Mouse (Mus musculus): Measurements from ENCODE around the gene Pogz.
"Not testable (repeated sequence)": the region's sequence is repeated elsewhere in the genome, so short reads cannot be mapped to it uniquely, and the experiment has no call there.

Gene Pogz

DNA sequence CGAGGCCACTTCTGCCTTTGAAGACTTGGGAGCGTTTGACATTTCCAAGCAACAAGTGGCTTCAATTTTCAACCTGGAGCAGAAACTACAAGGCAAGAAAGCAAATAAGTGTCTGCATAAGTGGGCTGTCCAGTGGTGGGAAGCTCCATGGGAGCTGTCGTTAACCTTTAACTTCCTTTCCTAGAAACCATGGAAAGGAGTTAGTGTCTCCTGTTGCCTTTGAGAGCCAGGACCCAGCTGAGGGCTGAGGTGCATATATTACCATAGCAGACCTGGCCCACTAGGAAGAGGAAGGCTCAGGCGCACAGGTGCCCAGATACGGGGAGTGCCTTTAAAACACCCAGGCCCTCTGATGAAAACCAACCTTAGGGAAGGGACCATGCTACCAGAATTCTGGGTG lies 4.7 kb upstream of the Pogz start:
- CTCF ChIA-PET = no interaction called here

DNA sequence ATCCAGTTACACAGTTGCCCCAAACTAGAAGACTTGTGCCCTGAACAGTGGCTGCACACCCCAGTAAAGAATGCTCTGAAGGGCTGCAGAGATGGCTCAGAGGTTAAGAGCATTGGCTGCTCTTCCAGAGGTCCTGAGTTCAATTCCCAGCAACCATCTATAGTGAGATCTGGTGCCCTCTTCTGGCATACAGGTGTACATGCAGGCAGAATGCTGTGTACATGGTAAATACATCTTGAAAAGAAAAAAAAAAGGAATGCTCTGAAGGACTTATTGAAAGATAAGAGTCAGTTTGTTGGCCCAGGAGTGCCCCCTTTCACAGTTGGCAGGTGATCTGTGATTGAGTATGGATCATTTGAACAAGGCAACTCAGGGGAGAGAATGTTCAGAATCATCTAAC lies 4.0 kb upstream of the Pogz start:
- CTCF ChIA-PET = interaction anchor here (0.8 kb wide), 1 partner anchor 384 kb away, joined by 11 read pairs; no protein-coding TSS in a partner anchor

DNA sequence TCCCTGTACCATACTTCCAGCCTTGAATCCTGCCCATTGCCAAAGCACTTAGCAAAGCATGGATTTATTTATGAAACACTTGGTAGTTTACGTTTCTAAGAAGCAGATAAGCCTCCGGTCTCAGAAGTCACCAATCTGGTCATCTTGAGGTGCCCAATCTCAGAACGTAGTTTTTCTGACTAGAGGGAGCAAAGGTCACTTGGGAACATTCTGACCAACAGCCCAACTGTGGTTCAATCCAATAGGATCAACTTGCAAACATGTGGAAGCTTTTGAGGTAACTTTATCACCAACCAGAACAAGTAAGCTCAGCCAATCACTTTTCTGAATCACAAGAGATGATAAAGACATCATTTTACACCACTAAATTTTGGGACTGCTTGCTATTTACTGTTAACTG lies 2.0 kb upstream of the Pogz start:
- CTCF ChIA-PET = interaction anchor here (0.6 to 1.3 kb wide), 2 partner anchors 67 to 1475 kb away, joined by 3 to 4 read pairs; no protein-coding TSS in a partner anchor

DNA sequence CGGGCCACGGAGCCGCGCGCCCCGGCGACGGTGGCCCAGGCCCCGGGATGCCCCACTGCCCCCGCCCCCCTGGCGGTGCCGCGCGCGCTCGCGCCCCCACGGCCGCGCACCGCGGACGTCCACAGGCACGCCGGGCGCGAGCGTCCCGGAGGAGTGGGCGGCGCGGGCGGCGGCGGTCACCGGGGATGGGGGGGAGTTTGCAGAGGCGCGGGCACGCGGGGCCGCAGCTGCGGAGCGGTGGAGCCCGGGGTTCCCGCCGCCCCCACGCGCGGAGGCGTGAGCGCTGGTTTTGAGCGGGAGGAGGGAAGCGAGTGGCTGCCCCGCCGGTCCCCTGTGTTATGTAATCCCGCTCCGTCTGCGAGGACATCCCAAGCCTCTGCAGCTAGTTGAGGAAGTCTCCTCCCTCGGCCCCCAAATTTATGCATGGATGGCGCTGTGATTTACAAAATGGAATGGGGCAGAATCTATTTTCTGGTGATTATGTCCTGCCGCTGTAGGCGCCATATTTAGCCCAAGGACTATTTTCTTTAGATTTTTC lies 661 bp downstream of the Pogz start:
- CTCF ChIA-PET = no interaction called here

DNA sequence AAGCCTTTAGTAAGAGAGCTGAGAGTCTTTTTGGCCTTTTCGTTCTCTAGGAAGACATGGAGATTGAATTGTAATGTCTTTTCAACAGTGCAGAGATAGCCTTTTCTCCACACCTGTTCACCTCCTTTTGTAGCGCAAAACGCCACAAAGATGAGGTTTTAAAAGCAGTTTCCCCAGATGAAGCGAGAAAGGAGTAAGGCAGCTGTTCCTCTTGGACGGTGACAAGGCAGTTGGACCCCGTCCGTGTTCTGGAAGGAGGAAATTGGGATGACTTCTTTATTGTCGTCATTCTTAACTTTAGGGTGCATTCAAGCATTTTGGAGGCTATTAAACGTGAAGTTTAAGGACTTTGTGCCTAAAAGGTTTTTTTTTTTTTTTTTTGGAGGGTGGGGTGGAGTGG lies 1.3 kb downstream of the Pogz start:
- CTCF ChIA-PET = no interaction called here

DNA sequence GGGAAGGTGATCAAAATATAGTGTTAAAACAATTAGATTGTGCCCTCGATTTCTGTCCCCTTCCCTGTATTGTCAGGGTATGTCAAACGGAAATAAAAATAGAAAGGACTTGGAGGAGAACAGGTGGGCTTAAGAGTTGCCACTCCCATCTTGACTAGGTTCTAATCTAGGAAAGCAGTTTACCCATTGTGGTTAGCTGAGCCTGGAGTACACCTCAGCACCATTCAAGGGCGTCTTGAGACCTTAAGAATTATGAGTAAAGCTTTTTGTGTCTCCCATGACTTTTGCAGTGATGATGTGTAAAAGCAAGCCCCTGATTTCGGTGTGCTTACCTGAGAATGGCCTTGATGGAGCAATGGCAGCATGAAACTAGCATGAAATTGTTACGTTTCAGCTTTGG lies 1.7 kb downstream of the Pogz start:
- CTCF ChIA-PET = no interaction called here

DNA sequence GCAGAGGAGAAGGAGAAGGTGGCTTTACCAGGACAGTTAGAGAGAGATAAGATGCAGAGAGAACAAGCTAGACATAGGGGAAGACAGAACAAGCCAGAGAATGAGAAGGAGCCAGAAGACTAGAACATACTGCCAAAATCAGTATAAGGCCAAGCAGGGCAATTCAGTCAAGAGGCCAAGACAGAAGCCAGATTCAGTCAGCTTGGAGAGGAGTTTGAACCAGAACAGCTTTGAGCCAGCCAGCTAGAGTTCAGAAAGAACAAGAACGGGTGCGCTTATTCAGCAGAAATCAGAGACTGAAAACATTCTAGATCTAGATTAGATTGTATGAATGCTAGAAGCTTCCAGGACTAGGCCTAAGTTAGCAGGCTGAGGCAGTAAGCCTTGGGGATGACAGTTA lies 10.0 kb downstream of the Pogz start:
- CTCF ChIA-PET = no interaction called here

DNA sequence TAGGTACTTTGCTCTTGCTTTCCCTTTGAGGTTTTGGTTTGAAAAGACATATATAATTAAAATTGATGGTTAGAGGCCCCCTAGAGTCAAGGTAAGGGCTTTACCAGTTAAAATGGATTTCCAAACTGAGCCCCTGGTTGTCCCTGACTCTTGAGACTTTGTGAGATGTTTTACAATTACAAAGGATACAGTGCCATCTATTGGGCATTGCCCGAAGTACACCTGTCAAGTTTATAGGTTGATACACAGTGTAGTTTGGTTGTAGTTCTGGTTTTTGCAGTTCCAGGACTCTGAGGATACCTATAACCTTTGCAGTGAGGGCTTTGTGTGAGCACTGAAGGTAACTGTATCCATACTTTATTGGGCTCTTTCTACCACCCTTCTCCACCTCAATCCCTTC lies 12.0 kb downstream of the Pogz start:
- CTCF ChIA-PET = no interaction called here

DNA sequence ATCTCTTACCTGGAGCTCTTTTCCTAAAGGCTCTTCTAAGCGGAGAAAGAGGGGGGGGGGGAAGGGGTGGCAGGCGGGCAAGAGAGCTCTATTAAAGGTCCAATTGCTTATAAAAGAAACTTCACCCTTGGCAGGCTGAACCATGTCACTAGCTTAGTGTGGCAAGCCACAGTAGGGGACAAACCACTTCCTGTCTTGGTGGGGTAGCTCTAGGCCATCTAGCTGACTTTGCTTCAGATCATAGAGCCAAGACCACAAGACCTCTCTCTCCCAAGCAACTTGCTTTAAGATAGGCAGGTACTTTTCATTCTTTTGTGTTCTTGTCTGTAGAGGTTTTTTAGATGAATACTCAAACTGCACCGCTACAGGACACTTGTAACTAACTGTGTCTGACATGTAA lies 14.4 kb downstream of the Pogz start:
- CTCF ChIA-PET = interaction anchor here (0.7 kb wide), 1 partner anchor 503 kb away, joined by 3 read pairs; no protein-coding TSS in a partner anchor

DNA sequence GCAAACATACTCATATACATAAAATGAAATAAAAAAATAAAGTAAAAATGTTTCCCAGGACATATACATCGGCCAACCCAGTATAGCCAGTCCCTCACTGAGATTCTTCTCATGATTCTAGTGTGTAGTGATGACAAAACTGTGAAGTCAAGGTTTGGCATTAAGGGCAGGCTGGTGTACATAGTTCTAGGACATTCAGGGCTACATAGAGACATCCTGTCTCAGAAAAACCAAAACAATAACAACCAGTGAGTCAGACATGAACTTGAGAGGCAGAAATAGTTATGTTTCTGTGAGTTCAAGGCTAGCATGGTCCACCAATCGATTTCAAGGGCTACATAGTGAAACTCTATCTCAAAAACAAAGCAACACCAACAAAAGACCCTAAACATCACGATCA lies 14.8 kb downstream of the Pogz start:
- CTCF ChIA-PET = no interaction called here

DNA sequence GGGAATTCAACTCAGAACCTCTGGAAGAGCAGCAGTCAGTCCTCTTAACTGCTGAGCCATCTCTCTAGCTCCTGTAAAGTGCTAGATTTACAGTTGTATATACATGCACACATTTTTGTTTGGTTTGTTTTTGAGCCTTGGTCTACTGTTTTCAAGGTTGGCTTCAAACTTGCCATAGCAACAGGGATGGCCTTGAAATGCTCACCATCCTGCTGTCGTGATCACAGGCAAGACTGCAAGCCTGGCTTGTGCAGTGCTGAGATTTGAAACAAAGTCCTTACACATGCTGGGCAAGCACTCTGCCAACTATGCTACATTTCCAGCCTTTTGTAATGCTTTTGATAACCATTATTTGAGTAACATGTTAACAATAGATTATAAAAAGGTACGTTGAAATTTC lies 22.1 kb downstream of the Pogz start:
- CTCF ChIA-PET = no interaction called here

DNA sequence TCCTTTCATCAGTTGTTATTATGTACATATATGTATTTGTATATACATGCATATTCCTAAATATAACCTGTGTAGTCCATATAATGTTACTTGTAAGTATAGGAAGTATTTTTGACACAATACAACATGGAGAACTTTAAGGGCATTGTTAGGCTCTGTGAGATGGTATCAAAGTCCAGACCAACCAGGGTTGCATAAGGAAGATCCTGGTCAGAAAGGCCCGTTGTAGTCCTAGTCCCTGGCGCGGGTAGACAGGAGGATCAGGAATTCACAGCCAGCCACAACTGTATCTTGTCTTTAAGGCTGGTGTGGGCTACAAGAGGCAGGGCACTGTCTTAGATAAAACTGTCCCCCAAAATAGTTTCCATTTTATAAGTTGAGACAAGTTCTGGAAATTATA lies 31.6 kb downstream of the Pogz start:
- CTCF ChIA-PET = no interaction called here

DNA sequence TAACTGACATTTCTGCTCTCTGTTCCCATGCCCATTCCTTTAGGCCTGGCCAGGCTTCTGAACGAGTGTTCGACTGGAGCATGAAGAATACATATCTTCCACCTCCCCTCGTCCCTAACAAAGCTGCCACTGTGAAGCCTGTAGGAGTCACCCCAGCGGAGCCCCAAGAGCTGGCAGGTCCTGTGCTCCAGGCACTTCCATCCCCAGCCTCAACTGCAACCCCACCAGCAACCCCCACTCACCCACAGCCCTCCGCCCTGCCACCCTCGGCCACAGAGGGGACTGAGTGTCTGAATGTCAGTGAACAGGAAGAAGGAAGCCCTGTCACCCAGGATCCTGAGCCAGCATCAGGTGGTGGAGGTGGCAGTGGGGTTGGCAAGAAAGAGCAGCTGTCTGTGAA lies 41.3 kb downstream of the Pogz start:
- CTCF ChIA-PET = no interaction called here

DNA sequence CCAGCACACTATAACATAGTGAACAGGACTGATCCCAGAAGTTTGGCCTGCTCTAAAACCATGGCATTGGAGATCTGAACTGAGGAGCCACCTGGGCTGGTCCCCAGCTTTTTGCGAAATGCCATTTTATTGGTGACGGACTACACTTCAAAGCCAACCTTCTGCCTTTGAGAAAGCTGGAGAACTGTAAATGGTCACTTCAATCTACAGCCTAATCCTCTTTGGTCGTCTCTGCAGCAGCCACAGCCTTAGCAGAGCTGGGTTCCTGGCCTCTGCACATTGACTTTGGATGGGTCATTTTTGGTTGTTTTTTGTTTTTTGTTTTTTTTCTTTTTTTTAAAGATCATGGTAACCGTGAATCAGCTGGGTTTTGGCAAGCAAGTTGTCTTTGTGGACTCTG lies 44.5 kb downstream of the Pogz start:
- CTCF ChIA-PET = no interaction called here

DNA sequence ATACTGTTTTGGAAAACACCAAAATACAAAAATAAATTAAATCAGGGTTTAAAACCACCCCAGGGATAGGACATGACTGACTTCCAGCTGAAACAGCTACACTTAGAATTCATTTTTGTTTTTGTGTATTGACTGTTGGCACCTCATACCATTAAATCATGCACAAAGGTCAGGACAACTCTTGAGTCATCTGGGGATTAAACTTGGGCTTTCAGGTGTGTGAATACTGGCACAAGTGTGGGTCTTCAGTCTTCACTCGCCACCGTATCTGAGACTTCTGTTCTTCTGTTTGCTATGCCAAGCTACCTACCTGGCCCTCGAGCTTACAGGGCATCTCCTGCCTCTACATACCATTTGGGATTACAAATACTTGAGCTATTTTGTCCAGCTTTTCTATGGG lies 45.2 kb downstream of the Pogz start:
- CTCF ChIA-PET = no interaction called here

DNA sequence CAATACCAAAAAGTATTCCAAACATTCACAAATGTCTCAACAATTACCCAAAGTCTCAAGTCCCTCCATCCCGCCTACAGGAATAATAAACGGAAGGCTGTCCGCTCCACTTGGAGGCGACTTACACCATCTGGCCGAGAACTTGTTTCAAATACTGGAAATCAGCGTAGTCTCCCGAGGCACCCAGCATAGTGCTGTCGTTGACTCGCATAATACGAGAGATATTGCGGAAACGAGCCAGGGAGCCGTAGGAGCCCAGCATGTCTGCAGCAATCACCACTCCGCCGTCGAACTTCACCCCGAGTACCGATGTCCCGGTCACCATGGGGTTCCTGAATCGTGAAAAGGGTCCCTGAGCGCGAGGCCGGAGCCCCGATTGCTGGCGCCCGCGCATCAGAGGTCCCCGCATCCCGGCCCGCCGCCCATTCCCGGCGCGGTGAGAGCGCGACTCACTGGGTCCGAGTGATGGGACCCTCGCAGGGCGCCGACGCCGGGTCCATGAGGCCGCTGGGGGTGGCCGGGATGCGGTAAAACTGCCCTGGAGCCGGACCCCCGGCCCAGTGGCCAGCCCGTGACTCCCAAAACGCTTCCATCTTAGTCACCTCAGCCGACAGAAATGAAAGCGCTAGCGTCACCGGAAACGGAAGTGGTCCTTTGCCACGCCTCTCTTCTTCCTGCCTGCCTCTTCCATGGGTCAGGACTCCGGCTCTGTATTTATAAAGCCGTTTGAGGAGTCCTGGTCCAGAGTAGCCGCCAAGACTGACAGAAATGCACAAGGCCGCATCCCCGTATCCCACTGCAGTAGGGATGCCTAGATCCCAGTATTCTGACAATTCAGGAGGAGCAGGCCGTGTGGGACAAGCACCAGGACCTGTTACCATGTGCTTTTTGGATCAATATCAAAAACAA lies 49.2 kb downstream of the Pogz start, which contains the start of gene Psmb4:
TSS of gene Psmb4 (minus strand) at position 646 of the 909 bp plus-strand sequence.
- CTCF ChIA-PET = interaction anchor here (0.8 kb wide), 1 partner anchor 301 kb away, joined by 9 read pairs; no protein-coding TSS in a partner anchor

DNA sequence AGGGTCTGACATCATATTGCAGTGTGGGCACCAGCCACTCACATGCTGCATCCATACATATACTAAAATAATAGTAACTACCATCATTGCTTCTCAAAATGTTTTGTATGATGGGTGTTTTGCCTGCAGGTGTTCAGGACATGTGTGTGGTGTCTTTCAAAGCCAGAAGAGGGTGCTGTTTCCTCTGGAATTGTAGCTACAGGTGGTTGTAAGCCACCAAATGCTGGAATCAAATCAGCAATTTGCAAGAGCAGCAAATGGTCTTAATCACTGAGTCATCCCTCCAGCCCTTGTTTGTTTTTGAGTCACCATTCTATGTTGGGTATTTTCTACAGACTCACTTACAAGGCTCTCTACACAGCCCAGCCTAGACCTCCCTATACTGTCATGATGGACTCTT lies 51.2 kb downstream of the Pogz start:
- CTCF ChIA-PET = no interaction called here

DNA sequence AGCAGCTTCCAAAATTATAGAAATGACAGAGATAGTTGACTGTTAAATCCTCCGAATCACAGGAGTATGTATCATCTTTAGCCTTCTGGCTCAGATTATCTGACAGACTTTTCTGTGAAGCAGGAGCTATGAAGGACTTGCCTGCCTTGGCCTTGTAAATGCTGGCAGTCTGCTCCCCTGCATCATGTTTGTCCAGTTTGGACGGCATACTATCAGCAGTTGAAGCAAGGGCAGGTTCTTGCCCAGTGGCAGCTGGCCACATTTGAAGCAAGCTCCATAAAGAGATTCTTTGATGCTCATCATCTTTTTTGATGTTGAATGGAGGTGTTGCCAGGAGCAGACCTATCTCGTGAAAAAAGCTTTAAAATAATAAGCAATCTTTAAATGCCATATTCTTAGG lies 56.7 kb downstream of the Pogz start:
- CTCF ChIA-PET = no interaction called here

DNA sequence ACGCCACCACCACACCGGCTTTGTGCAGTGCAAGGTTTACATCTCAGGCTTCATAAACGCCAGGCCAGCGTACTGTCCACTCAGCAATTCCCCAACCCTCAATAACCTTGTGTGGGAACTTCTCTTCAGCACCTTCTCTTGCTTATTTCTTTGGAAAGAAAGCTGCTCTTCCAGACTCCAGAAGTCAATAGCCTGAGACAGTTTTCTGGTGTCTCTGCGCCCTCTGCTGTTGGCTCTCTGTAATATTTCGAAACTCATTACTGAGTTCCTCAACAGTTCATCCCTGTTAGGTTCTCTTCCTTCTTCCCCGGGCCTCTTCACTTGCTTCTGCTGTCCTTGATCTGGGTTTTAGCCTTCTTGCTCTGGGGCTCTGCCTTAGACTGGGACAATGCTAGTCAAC lies 65.4 kb downstream of the Pogz start:
- CTCF ChIA-PET = interaction anchor here (0.5 to 1.3 kb wide), 2 partner anchors 41 to 68 kb away, joined by 3 read pairs; no protein-coding TSS in a partner anchor

DNA sequence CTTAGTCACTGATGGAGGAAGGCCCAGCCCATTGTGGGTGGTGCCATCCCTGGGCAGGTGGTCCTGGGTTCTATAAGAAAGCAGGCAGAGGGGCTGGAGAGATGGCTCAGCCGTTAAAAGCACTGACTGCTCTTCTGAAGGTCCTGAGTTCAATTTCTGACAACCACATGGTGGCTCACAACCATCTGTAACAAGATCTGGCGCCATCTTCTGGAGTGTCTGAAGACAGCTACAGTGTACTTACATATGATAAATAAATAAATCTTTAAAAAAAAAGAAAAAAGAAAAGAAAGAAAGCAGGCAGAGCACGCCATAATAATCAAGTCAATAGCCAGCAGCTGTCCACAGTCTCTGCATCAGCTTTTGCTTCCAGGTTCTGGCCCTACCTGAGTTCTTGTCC lies 67.4 kb downstream of the Pogz start:
- CTCF ChIA-PET = not testable (repeated sequence)

DNA sequence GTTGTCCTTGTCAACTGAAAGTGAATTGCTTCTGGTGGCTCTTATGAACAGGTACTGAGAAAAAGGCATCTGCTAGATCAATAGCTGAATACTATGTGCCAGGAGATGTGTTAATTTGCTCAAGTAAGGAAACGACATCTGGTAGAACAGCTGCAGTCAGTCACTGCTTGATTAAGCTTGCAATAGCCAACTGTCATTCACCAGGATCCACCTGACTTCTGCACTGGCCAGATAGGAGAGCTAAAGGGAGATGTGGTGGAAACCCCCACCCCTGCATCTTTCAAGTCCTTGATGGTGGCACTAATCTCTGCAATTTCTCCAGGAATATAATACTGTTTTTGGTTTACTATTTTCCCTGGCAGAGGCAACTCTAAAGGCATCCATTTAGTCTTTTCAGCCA lies 69.1 kb downstream of the Pogz start:
- CTCF ChIA-PET = no interaction called here

DNA sequence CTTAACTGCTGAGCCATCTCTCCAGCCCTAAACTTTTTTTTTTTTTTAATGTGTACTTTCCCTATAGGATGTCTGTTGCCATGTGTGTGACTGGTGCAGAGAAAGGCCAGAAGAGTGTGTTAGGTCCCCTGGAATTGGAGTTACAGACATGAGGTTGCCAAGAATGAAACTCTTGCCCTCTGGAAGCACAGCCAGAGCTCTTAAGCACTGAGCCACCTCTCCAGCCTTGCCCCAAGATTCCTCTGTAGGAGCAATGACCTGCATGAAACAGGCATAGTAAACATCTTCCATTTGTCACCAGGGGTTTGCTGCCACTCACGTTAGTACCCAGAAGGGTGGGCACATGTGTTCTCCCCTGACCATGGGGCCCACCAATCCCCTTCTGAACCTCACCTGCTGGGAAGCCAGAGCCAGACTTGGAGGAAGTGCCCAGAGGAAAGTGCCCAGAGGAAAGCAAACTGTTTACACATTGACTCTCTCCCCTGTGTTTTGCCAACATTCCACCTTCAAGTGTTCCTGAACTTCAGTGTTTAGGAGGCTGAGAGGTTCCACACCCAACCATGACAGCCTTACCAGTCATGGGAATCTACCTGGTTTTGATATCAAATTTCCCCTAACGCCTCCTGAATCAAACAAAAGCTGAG lies 73.8 kb downstream of the Pogz start:
- CTCF ChIA-PET = interaction anchor here (0.7 kb wide), 1 partner anchor 1796 kb away, joined by 6 read pairs; no protein-coding TSS in a partner anchor

DNA sequence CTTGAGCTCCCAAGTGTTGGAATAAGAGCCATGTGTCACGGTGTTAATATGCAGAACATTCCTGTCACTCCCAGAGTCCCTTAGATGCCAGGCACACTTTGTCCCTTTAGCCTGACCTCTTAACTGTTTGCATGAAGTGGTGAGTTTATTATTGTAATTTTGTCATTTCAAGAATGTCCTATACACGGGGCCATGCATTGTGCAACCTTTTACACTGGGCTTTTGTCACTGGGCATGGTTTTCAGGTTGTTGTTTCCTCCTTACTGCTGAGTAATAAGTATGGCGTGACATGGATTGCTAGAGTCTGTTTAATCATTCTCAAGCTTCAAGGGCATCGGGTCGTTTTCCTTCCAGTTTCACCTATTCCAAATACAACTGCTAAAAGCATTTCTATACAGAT lies 76.4 kb downstream of the Pogz start:
- CTCF ChIA-PET = no interaction called here

Measured in spleen, embryonic (tissue).